Mouse (Mus musculus): ENCODE measurements at regions not wholly inside any gene's neighbourhood (a gene's known extent, or its start where the extent isn't known, plus 50 kb on each side); places are given as distances from the start of the nearest gene placed in this dataset.

DNA sequence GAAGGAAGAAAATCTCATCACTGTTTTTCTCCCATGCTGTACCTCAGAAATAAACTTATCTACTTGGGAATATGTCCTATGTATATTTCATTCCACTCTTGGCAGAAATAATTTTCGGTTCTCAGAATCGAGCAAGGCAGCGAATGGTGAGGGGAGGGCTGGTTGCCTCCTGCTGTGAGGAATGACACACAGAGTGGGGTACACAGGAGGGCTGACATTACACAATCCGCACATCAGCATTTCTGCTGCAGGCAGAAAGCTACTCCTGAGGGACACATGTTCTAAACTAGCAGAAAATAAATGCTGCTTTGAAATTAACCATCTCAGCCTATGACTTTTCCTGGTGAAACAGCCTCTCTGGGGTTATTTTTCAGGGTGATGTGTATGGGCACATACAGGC, 618.8 kb upstream of the A1bg start:
- Histone ChIP-seq H3K4me3 (no peak overlapping the region), H3K27ac (no peak overlapping the region)
- DNase-seq (ENCODE audit: low spot score in 2 of 2) = no peak
- no peak for TF ChIP-seq CTCF (conservative IDR thresholded peaks at IDR 0.05)

DNA sequence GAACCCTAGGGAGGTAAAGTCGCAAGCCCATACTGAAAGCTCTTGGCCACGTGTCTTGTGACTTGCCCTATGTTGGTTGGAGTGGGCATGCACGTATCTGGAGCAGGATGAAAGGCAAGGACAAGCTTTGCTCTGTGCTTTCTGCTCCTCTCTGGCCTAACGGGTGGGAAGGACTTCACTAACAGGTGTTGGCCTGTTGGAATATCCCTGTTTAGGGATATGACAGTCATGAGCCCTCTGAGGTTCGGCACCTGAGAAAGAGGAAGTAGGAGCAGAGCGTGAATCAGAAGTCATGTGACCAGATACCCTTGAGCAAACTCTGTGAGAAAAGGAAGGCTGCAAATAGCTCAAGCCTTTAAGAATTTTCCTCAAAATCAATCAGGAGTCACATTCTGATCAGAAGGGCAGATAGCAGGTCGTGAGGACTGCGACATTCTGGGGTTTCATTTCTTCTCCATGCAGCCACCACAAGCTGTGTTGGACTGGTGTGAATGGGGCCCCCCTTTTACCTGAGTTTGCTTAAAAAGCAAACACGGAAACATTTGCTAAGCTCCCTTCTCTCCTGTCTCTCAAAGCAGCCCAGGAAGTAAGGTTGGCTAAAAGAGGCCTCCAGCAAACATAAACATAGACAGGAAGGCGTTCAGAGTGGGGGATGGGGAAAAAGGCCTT, 618.1 kb upstream of the A1bg start:
- Histone ChIP-seq H3K27ac (no peak overlapping the region), H3K4me3 (no peak overlapping the region)
- DNase-seq (ENCODE audit: low spot score in 2 of 2) = no peak
- TF ChIP-seq CTCF (conservative IDR thresholded peaks at IDR 0.05) = no peak

DNA sequence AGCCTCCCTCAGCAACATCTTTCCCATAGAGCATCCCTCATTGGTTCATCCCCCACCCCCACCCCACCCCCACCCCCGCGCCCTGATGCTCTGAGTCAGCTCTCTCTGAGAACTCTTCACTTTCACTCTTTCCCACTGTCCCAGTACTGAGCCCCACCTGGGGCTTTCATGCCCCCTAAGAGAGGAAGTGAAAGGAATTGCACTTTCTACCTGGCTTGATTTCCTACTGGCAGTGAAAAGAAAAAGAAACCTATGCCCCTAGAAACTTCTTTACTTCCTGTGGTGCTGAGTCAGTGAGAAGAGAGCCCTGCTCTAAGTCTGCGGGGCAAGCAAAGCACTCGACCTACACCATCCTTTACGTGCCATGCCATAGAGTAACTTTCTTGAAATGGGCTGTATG, 616.1 kb upstream of the A1bg start:
- TF ChIP-seq CTCF (conservative IDR thresholded peaks at IDR 0.05) = no peak
- no peak overlapping the region for H3K27ac ChIP-seq
- no peak for DNase-seq (ENCODE audit: low spot score in 2 of 2)
- no peak overlapping the region for H3K4me3 ChIP-seq

DNA sequence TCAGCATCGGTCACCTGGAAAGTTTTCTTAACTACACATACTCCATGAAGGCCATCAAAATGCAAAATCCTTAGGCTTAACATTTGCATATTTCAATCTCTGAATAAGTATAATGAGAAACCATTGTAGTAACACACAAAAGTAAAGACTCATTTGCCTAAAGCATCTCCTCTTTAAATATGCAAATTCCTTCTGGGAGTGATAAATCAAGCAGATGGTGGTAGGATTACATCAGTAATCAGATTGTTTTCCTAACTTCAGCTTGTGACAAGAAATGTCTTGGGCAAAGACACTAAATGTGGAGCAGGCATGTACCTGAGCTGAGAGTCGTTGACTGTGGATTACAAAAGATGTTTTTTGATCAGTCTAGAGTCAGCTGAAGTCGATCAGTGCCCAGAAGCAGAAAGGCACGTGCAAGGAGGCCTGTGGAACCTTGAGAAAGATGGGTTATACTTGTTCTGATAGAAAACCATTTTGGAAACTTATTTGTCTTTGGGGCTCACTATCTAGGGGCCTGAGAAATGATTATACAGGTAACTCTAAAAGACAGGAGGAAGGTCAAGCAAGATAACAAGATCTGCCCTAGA, 615.5 kb upstream of the A1bg start:
- TF ChIP-seq CTCF (conservative IDR thresholded peaks at IDR 0.05) = no peak
- Histone ChIP-seq H3K27ac (no peak overlapping the region), H3K4me3 (no peak overlapping the region)
- peak in 1 of 2 experiments; percentile 26 for DNase-seq (ENCODE audit: low spot score in 2 of 2)

DNA sequence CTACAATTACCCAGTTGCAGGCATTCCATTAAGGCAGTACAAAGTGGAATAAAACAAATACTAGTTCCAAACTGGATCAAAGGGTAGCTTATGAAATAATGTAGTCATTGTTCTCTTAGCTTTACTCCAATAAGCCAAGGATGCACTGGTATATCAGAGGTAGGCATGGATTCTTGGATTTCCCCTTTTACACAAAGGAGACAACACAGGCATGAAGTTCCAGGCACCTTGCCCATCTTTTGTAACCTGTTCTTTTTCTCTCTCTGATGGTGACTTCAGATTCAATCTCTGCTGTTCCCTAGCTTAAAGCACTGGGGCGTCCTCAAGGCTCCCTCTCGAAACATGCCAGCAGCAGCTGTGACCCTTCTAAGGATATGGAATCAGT, 613.5 kb upstream of the A1bg start:
- Histone ChIP-seq H3K4me3 (no peak overlapping the region), H3K27ac (no peak overlapping the region)
- DNase-seq (ENCODE audit: low spot score in 2 of 2) = no peak
- no peak for TF ChIP-seq CTCF (conservative IDR thresholded peaks at IDR 0.05)

DNA sequence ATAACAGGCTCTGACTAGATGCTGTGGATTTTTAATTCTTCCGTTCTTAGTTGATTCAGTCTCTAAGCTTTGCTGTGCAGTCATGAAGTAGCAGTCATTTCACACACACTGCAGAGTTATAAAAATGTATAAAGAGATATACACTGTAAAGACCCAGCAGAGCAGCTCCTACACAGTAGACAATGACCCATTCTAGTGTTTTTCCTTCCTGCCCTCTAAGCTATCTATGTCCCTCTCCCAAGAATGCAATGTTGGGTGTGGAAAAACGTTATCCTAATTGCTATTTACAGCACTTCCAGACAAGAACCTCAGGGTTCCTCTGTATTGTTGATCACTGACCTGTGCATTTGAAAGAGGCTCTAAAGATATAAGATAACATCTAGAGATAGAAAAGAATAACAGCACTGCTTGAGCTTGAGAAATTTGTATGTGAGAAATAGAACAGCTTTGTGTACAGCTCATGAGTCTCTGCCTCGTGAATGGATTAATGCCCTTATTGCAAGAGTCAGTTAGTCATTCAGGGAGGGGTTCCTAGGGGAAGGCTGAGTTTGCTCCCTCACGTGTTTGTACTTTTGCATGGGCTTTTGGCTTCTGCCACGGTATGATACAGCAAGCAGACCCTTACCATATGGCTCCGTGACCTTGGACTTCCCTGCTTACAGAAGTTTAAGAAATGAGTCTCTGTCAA, 613.0 kb upstream of the A1bg start:
- TF ChIP-seq CTCF (conservative IDR thresholded peaks at IDR 0.05) = no peak
- DNase-seq (ENCODE audit: low spot score in 2 of 2) = no peak
- Histone ChIP-seq H3K27ac (no peak overlapping the region), H3K4me3 (no peak overlapping the region)

DNA sequence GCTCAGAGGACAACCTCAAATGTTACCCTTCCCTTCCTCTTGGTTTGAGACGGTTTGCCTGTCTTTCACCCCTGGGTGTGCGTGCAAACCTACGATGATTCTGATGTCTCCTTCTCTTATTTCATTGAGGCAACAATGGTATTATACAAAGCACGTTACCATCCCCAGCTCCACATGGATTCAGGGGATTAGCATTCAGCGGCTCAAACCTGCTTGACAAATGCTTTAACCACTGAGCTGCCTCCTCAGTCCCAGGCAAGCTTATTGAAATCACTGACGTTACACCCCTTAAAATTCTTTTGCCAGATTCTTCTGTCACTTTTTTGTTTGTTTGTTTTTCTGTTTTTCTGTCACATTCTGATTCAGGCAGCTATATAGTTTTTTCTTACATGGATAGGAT, 612.4 kb upstream of the A1bg start:
- Histone ChIP-seq H3K4me3 (no peak overlapping the region), H3K27ac (no peak overlapping the region)
- DNase-seq (ENCODE audit: low spot score in 2 of 2) = no peak
- no peak for TF ChIP-seq CTCF (conservative IDR thresholded peaks at IDR 0.05)

DNA sequence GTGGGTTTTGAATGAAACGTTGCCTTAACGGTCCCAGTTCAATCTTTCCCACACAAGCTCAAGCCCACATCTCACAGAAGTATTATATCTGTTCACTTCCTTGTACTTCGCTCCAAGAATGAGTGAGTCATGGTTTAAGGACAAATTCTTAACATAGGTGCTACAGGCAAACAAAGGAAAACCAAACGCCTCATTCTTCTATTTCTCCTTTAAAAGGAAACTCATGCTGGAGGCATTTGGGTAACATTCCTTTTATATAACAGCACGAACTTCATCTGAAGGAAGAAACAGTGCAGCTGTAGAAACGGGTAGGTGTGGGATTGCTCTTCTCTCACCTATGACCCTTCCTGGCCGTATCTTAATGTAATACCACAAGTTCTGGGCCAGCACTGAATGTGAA, 610.0 kb upstream of the A1bg start:
- DNase-seq (ENCODE audit: low spot score in 2 of 2) = no peak
- Histone ChIP-seq H3K4me3 (no peak overlapping the region), H3K27ac (no peak overlapping the region)
- TF ChIP-seq CTCF (conservative IDR thresholded peaks at IDR 0.05) = no peak

DNA sequence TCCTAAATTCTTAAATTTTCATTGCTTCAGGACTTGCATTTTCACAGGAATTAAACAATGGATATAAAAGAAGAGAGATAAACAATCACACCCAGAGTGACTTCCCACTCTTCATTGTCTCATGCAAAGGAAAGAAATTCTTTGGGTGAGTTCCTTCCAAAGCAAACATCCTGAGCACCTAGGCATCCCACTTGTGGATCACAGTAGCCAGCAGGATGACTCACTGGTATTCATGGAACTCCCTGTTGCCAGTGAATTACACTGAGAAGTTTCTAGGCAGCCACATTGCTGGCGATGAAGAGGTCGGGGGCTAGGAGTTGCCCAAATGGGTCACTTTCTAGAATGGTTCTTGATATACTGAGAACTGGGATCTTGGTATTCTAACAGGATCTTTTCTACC, 609.2 kb upstream of the A1bg start:
- no peak for DNase-seq (ENCODE audit: low spot score in 2 of 2)
- no peak overlapping the region for H3K27ac ChIP-seq
- H3K4me3 ChIP-seq = no peak overlapping the region
- TF ChIP-seq CTCF (conservative IDR thresholded peaks at IDR 0.05) = no peak

DNA sequence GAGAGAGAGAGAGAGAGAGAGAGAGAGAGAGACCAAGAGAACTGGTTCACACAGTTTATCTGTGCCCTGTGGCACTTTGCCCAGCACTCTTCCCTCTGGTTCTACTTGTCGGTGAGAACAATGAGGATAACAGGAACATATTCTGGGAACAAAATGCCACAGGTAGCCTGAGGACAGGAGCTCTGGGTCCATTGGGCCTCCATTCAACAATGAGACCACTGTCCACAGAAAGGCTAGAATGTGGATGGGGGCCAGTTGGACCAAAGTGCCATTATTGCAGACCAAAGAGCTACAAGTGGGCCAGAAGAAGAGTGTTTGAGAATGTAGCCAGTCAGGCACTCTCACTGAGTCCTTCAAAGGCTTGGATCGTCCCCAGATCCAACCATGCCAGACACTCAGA, 600.2 kb upstream of the A1bg start:
- H3K27ac ChIP-seq = no peak overlapping the region
- no peak for DNase-seq (ENCODE audit: low spot score in 2 of 2)
- TF ChIP-seq CTCF (conservative IDR thresholded peaks at IDR 0.05) = no peak
- no peak overlapping the region for H3K4me3 ChIP-seq

DNA sequence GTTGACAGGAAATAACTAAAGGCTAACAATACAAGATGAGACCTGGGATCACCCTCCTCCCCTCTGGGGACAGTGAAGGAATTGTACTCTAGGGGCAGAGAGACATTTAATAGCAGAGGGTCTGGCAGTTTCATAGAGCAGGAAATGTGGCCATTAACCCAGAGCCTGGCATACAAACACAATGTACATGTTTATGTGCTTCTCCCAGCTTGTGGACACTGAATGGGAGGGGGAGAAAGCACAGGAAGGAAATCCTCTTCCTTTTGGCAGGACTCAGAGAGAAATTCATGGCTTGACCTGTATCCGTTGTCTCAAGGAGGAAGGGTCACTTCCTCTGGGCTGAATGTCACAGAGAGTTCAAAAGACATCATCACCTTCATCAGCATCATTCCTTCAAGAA, 594.5 kb upstream of the A1bg start:
- Histone ChIP-seq H3K4me3 (no peak overlapping the region), H3K27ac (no peak overlapping the region)
- DNase-seq (ENCODE audit: low spot score in 2 of 2) = no peak
- TF ChIP-seq CTCF (conservative IDR thresholded peaks at IDR 0.05) = no peak

DNA sequence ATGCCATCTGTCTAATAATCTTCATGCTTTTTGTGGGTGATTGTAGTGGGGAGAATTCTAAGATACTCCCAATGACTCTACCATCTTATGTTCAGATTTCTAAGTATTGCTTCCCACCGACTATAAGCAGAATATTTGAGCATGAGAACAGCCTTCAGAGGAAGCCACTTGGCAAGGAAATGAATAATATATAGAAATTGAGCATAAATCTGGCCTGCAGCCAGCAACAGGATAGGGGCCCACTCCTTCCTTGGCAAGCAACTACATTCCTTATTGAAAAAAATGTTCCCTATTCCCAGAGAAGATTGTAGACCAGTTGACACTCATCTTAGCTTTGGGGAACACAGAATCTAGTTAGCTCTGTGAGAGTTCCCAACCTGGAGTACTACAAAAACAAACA, 591.5 kb upstream of the A1bg start:
- TF ChIP-seq CTCF (conservative IDR thresholded peaks at IDR 0.05) = no peak
- H3K27ac ChIP-seq = no peak overlapping the region
- no peak overlapping the region for H3K4me3 ChIP-seq
- no peak for DNase-seq (ENCODE audit: low spot score in 2 of 2)

DNA sequence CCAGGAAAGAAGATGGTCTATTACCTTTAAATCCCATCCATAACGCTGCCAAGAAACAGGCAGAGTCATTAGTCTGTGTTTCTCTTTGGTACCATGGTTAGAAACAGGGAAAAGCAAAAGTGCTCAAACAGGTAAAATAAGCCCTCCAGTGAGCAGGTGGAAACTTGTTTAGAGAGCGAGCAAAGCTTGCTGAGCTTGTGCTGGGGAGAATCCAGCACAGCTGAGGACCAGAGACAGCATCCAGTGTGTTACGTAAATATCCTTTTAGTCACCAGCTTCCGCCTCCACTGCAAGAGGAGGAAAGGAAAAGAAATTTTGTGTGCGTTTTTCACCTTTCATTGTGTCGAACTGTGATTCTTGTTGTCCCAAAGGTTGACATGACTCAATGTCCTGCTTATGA, 586.0 kb upstream of the A1bg start:
- H3K4me3 ChIP-seq = no peak overlapping the region
- no peak overlapping the region for H3K27ac ChIP-seq
- TF ChIP-seq CTCF (conservative IDR thresholded peaks at IDR 0.05) = no peak
- DNase-seq (ENCODE audit: low spot score in 2 of 2) = no peak

DNA sequence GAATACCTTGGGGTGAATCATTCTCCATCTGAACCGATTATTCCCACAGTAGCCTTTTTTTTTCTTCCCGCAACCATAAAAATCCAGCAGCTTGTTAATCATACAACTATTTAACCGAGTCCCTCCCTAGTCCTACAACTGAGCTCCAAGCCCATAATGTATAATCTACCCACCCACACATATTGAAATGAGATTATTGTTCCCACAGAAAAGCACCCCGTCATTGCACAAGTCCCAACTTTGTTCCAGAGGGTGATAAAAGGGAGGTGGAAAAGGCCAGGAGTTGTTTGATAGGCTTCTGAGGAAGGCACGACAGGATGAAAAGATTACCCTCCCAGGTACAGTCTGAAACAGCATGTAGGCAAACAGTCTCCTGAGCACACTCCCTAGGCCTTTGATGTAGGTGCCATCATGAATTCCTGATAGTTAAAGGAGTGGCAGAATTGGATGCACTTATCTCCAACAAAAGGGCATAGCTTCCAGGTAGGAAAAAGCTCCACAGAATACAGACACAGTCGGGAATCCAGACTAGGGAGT, 583.6 kb upstream of the A1bg start:
- no peak for DNase-seq (ENCODE audit: low spot score in 2 of 2)
- no peak overlapping the region for H3K4me3 ChIP-seq
- TF ChIP-seq CTCF (conservative IDR thresholded peaks at IDR 0.05) = no peak

More for the DNA sequence above, 583.6 kb upstream of the A1bg start:
- H3K27ac ChIP-seq = no peak overlapping the region
